Mouse (Mus musculus): Measurements from ENCODE around the gene Ghdc.

DNA sequence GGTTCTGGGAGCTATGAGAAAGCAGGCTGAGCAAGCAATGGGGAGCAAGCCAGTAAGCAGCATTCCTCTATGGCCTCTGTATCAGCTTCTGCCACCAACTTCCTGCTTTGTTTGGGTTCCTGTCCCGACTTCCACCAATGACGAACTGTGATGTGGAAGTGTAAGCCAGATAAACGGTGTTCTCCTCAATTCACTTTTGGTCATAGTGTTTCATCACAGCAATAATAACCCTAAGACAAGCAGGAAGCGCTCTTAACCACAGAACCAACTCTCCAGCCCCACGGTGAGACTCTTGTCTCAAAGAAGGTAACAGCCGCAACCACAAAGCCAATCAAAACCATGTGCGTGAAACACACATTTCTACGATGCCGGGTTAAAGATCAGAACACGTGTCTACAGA, 33.7 kb upstream of the Ghdc start:
- TF ChIP-seq CTCF (IDR thresholded peaks at IDR 0.05; ENCODE audit: low read depth, low read length), result no peak
- no peak for TF ChIP-seq POLR2A (IDR thresholded peaks at IDR 0.05; ENCODE audit: insufficient read depth, low read length)
- no peak for TF ChIP-seq EP300 (IDR thresholded peaks at IDR 0.05; ENCODE audit: insufficient read depth, low read depth, low read length)
